Mouse (Mus musculus): ENCODE data around the gene Igflr1. TPM values are rescaled to one million over a fixed set of nuclear protein-coding genes. Genes with fewer than 3 reads are reported as not detected.

Igflr1 gene
- total RNA-seq, 4 experiments from 2014 or later: 1.1 to 1.4 (median 1.1) TPM; not detected in 1

GRCm38 (mm10) chr7:30553810-30554584, 11.2 kb upstream of the Igflr1 start:
- DNase-seq (ENCODE audit: low spot score): no peak

GRCm38 (mm10) chr7:30556894-30557536, 8.2 kb upstream of the Igflr1 start:
- no peak for DNase-seq (ENCODE audit: low spot score)

GRCm38 (mm10) chr7:30557901-30558514, 7.2 kb upstream of the Igflr1 start:
- no peak for DNase-seq (ENCODE audit: low spot score)

GRCm38 (mm10) chr7:30558656-30559442, 6.4 kb upstream of the Igflr1 start:
- no peak for DNase-seq (ENCODE audit: low spot score)

- DNase-seq (ENCODE audit: low spot score): peak; percentile 98
These were observed 5.7 kb upstream of the Igflr1 start, which contains the start of gene Lin37 for GRCm38 (mm10) chr7:30559443-30559954. TSS of gene Lin37 (minus strand) at chr7:30559838.

GRCm38 (mm10) chr7:30560296-30560695, 4.9 kb upstream of the Igflr1 start:
- no peak for DNase-seq (ENCODE audit: low spot score)

- DNase-seq (ENCODE audit: low spot score): no peak
These were observed 2.6 kb upstream of the Igflr1 start for GRCm38 (mm10) chr7:30562526-30563116.

GRCm38 (mm10) chr7:30563117-30563905, 1.9 kb upstream of the Igflr1 start, which contains the start of the genes U2af1l4, Gm49396 and Psenen:
TSS of gene U2af1l4 (plus strand) at chr7:30563301.
TSS of gene Gm49396 (plus strand) at chr7:30563344.
TSS of gene Psenen (minus strand) at chr7:30563627.
- DNase-seq (ENCODE audit: low spot score): peak; percentile 97

- no peak for DNase-seq (ENCODE audit: low spot score)
These were observed 1.3 kb upstream of the Igflr1 start for GRCm38 (mm10) chr7:30563906-30564280.

GRCm38 (mm10) chr7:30566033-30566432, 806 bp downstream of the Igflr1 start:
- DNase-seq (ENCODE audit: low spot score): no peak

GRCm38 (mm10) chr7:30567555-30567954, 2.3 kb downstream of the Igflr1 start:
- no peak for DNase-seq (ENCODE audit: low spot score)

GRCm38 (mm10) chr7:30572389-30572788, 7.2 kb downstream of the Igflr1 start:
- no peak for DNase-seq (ENCODE audit: low spot score)

- peak; percentile 59 for DNase-seq (ENCODE audit: low spot score)
These were observed 7.7 kb downstream of the Igflr1 start for GRCm38 (mm10) chr7:30572969-30573368.

- DNase-seq (ENCODE audit: low spot score): no peak
These were observed 14.7 kb downstream of the Igflr1 start for GRCm38 (mm10) chr7:30579950-30580349.

GRCm38 (mm10) chr7:30581547-30581946, 16.3 kb downstream of the Igflr1 start:
- no peak for DNase-seq (ENCODE audit: low spot score)

- DNase-seq (ENCODE audit: low spot score): no peak
These were observed 19.1 kb downstream of the Igflr1 start for GRCm38 (mm10) chr7:30584339-30584738.

GRCm38 (mm10) chr7:30585170-30585569, 19.9 kb downstream of the Igflr1 start:
- DNase-seq (ENCODE audit: low spot score): no peak

- DNase-seq (ENCODE audit: low spot score): no peak
These were observed 21.3 kb downstream of the Igflr1 start for GRCm38 (mm10) chr7:30586455-30587020.

- DNase-seq (ENCODE audit: low spot score): no peak
These were observed 22.8 kb downstream of the Igflr1 start for GRCm38 (mm10) chr7:30587842-30588667.
